Mouse (Mus musculus): ENCODE measurements around the gene Kif2c.

DNA sequence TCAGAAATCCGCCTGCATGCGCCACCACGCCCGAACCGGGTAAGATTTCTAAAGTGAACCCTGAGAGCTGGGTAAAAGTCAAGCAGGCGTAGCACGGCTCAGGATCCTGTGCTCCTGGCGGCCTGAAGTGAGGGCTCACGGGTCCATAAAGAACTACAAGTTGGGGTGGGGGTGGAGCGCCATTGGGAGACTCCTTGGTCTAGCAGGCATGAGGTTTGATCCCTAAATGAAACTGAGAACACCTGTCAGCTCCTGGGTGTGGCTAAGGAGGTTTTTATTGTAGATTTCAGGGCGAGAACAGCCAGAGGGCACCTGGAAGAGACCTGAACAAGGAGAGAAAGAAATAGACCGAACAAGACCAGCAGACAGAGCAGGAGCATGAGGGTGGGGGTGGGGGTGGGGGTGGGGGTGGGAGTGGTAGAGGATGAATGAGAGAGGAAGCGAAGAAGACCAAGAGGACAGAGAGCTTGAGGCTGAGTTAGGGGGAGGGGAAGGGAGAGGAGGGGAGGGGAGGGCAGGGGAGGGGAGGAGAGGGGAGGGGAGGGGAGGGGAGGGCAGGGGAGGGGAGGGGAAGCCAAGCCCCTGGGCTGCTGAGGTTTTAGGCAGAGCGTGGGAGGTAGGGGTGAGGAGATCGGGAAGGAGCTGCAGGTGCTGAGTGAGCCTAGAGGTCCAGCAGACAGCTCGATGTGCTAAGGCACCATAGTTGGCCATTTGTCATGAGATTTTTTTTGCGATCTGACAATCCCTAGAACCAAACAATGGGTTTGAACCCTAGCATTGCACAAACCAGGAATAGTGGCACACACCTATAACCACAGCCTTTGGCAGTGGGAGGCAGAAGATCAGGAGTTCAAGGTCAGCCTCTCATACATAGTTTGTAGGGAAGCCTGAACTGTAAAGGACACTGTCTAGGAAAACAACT is 43.9 kb downstream of the Kif2c start:
- TF ChIP-seq CTCF (IDR thresholded peaks at IDR 0.05; ENCODE audit: borderline replicate concordance, insufficient read depth, low read depth, low read length): no peak
- TF ChIP-seq POLR2A (IDR thresholded peaks at IDR 0.05; ENCODE audit: borderline replicate concordance, insufficient read depth, low read length): no peak

Measured in cerebellum, adult 2 months (tissue).